Mouse (Mus musculus) liver, embryonic 11.5 days (tissue): ENCODE data around the gene Fkbp5. TPM values are rescaled to one million over a fixed set of nuclear protein-coding genes. Genes with fewer than 3 reads are reported as not detected.
A peak's percentile ranks its signal among the peaks of the same experiment; 100 is the strongest.
"Not testable (repeated sequence)": the region's sequence is repeated elsewhere in the genome, so short reads cannot be mapped to it uniquely, and the experiment has no call there.

ENCODE experiments used
- ATAC-seq: fragments of 200-750 bp; cut with Nextera tagmentation; replicated peaks from 2 replicates; pipeline ENCODE4 v1.8.0; 2017; ENCODE audit warnings: moderate number of reproducible peaks, mild to moderate bottlenecking, moderate TSS enrichment, moderate library complexity; ENCODE audit not compliant: low FRiP score
- DNase-seq: peaks from one replicate; pipeline ENCODE4 v3.0.0-alpha.2; 2017; ENCODE audit warnings: low spot score
- H3K27ac ChIP-seq: fragments of 300-500 bp; sonication (generic); 2 replicates; pipeline ENCODE4 v1.5.1; 2014; ENCODE audit warnings: mild to moderate bottlenecking, low read depth, low read length, control low read depth
- H3K27me3 ChIP-seq: fragments of 300-500 bp; sonication (generic); replicated peaks from 2 replicates; pipeline ENCODE4 v1.6.1; 2014; ENCODE audit warnings: low read length, mixed read lengths; ENCODE audit not compliant: control insufficient read depth, insufficient read depth
- H3K36me3 ChIP-seq: fragments of 300-500 bp; sonication (generic); 2 replicates; pipeline ENCODE4 v1.6.1; 2014; ENCODE audit warnings: mild to moderate bottlenecking, low read length, moderate library complexity, mixed read lengths; ENCODE audit not compliant: control insufficient read depth, insufficient read depth
- H3K4me1 ChIP-seq: fragments of 300-500 bp; sonication (generic); replicated peaks from 2 replicates; pipeline ENCODE4 v1.6.1; 2014; ENCODE audit warnings: low read length, mixed read lengths; ENCODE audit not compliant: control insufficient read depth, insufficient read depth
- H3K4me2 ChIP-seq: fragments of 300-500 bp; sonication (generic); 2 replicates; pipeline ENCODE4 v1.6.1; 2014; ENCODE audit warnings: mild to moderate bottlenecking, control low read depth, moderate library complexity
- H3K4me3 ChIP-seq: fragments of 300-500 bp; sonication (generic); 2 replicates; pipeline ENCODE4 v1.5.1; 2014; ENCODE audit warnings: low read depth, low read length, control low read depth
- H3K9ac ChIP-seq: fragments of 300-500 bp; sonication (generic); 2 replicates; pipeline ENCODE4 v1.6.1; 2014; ENCODE audit warnings: low read depth, low read length, control low read depth
- H3K9me3 ChIP-seq: fragments of 300-500 bp; sonication (generic); 2 replicates; pipeline ENCODE4 v1.6.1; 2016; ENCODE audit warnings: low read length, inconsistent platforms, mixed read lengths; ENCODE audit not compliant: control insufficient read depth
- WGBS: fragments of 180-500 bp; shearing (Covaris S2); extraction: QIAGEN DNeasy Blood & Tissue Kit; methylation state at CpG from one replicate; pipeline ENCODE4 v1.1.7; 2014; 5-methylcytosine and 5-hydroxymethylcytosine counted together
- polyA plus RNA-seq: library from polyadenylated mRNA; unstranded; fragments of >200 nt; fragmentation: Nextera tagmentation; extraction: Ambion mirVana; gene quantifications from 2 replicates; pipeline ENCODE4 v1.2.1, GENCODE M21; 2014

Gene Fkbp5
- 8.8 and 10.1 TPM in 2 replicates for polyA plus RNA-seq

DNA sequence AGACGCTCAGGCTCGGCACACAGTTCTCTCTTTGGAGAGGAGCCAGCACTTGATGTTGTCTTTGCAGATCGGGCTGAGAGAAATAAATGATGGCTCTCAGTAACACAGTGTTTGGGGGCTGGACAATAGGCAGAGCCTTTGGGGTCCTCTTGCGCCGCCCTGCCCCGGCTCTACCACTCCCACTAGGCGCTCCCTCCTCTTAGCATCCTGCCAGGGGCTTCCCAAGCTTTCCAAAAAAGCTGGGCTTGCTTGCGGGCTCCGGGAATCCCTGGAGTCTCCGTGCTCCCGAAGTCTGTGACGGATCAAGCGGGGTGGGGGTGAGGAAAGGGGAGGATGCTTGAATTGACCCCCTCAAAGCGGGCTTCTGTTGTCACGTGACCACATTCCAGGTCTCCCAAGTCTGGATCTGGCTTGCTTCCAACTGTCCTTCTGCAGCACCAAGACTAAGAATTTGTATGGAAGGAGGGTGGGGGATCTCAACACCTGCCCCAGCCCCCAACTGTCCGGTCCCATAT, at the start of gene Fkbp5:
Gene Fkbp5, minus strand, starts transcription at position 87 of the 515 bp plus-strand sequence.
- ATAC-seq: no peak
- DNase-seq: no peak
- Histone ChIP-seq H3K9me3 (no peaks in the 10 kb centered on the region), H3K4me3 (peak within 1 kb of the TSS; percentile 43), H3K9ac (peak within 1 kb of the TSS; percentile 53), H3K4me2 (peak within 1 kb of the TSS; percentile 90), H3K27ac (no peak within 1 kb of the TSS), H3K4me1 (peaks cover 28% of the 10 kb centered on the region), H3K27me3 (peaks cover 34% of the 10 kb centered on the region), H3K36me3 (no peaks in the 10 kb centered on the region)
- WGBS: 11% methylated on average over 16 of the region's 16 CpGs

DNA sequence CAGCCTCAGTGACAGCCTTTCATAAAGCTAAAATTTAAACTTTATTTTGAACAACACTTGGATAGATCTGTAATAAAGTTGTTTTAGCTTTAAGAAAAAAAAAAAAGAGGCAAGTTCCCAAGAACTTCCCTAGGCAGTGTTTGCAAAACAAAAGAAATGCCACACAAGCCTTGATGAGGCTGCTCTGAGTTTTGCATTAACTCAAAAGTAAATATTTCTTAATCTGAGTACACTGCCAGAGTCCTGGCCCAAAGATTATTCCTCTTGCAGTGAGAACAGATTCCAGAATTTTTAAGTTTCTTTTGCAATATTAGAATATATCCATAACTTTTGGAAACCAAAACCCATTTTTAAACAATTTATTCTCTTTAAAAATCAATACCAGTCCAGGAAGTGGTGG, 47.9 kb upstream of the Fkbp5 start:
- Histone ChIP-seq H3K27me3 (no peaks in the 10 kb centered on the region), H3K36me3 (no peaks in the 10 kb centered on the region), H3K4me2 (no peak overlapping the region), H3K9ac (no peak overlapping the region), H3K4me1 (no peaks in the 10 kb centered on the region), H3K4me3 (no peak overlapping the region), H3K9me3 (no peaks in the 10 kb centered on the region), H3K27ac (no peak overlapping the region)
- DNase-seq (no peak), ATAC-seq (no peak)

DNA sequence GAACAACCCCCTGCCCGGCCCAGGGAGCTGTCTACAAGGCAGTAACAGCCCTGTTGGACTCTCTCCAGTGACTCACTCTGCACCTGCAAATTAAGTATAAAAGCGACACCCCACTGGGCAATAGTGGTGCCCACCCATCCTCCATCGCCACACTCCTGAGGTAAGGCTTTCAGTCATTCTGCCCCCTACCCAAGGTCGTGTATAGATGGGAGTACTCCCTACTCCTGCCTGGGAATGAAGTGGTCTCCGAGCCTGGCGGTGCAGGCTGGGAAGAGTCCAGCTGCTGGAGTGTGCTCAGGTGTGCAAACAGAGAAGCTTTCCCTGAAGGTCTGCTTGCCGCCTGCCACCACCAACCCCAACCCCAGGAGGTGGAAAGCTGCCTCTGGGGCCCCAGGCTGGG, 44.3 kb upstream of the Fkbp5 start:
- H3K27ac ChIP-seq: no peak overlapping the region
- no peak for DNase-seq
- no peaks in the 10 kb centered on the region for H3K36me3 ChIP-seq
- H3K9me3 ChIP-seq: no peaks in the 10 kb centered on the region
- H3K4me1 ChIP-seq: peaks cover 5% of the 10 kb centered on the region; the same call in 1 of the 2 replicates
- H3K9ac ChIP-seq: no peak overlapping the region
- WGBS: 56% methylated on average over 7 of the region's 7 CpGs
- H3K4me3 ChIP-seq: no peak overlapping the region
- H3K4me2 ChIP-seq: no peak overlapping the region
- no peak for ATAC-seq
- no peaks in the 10 kb centered on the region for H3K27me3 ChIP-seq

DNA sequence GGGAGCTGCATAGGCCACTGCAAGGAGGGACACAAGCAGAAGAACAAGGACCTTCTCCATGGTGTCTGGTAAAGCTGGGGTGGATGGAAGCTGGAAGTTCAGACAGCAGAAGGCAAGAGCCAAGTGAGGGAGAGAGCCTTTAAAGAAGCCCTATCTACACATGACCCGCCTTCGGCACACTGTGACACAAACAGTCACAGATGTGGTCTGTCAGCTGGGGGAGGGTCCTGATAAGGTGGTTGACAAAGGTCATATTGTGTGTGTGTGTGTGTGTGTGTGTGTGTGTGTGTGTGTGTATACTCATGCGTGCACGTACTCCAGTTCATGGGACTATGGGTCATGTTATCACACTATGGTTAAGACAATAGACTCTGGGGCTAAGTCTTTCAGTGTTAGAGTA, 43.3 kb upstream of the Fkbp5 start, which contains the start of gene Clps:
Gene Clps, minus strand, starts transcription at position 169 of the 400 bp plus-strand sequence.
- Histone ChIP-seq H3K9ac (no peak within 1 kb of the TSS), H3K27ac (no peak within 1 kb of the TSS), H3K4me1 (peaks cover 7% of the 10 kb centered on the region; the same call in 1 of the 2 replicates), H3K9me3 (no peaks in the 10 kb centered on the region), H3K27me3 (no peaks in the 10 kb centered on the region), H3K4me2 (no peak within 1 kb of the TSS), H3K36me3 (no peaks in the 10 kb centered on the region), H3K4me3 (no peak within 1 kb of the TSS)
- no peak for DNase-seq
- ATAC-seq: no peak
- 63% methylated on average over 4 of the region's 4 CpGs for WGBS

DNA sequence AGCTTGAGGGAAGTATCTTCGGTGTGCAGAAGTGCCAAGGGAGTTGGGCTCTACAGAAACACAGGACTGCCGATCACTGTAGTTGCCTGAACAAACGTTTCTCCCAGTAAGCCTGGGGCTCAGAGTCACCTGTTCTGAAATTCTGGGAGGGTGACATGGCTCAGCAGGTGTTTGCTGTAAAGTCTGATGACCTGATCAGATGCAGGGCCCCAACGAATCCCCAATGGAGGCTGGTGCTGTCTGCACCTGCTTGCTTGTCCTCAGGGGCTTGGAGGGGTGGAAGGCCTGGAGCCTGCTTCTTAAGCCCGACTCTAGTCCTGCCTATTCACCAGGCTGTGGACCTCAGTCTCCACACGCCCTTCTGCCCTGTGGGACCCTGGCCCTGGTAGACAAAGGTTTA, 40.4 kb upstream of the Fkbp5 start:
- no peaks in the 10 kb centered on the region for H3K27me3 ChIP-seq
- WGBS: 72% methylated on average over 6 of the region's 6 CpGs
- no peak overlapping the region for H3K4me3 ChIP-seq
- H3K27ac ChIP-seq: no peak overlapping the region
- no peak overlapping the region for H3K4me2 ChIP-seq
- H3K4me1 ChIP-seq: peaks cover 7% of the 10 kb centered on the region; the same call in 1 of the 2 replicates
- H3K9me3 ChIP-seq: no peaks in the 10 kb centered on the region
- no peaks in the 10 kb centered on the region for H3K36me3 ChIP-seq
- H3K9ac ChIP-seq: no peak overlapping the region
- DNase-seq (no peak), ATAC-seq (no peak)

DNA sequence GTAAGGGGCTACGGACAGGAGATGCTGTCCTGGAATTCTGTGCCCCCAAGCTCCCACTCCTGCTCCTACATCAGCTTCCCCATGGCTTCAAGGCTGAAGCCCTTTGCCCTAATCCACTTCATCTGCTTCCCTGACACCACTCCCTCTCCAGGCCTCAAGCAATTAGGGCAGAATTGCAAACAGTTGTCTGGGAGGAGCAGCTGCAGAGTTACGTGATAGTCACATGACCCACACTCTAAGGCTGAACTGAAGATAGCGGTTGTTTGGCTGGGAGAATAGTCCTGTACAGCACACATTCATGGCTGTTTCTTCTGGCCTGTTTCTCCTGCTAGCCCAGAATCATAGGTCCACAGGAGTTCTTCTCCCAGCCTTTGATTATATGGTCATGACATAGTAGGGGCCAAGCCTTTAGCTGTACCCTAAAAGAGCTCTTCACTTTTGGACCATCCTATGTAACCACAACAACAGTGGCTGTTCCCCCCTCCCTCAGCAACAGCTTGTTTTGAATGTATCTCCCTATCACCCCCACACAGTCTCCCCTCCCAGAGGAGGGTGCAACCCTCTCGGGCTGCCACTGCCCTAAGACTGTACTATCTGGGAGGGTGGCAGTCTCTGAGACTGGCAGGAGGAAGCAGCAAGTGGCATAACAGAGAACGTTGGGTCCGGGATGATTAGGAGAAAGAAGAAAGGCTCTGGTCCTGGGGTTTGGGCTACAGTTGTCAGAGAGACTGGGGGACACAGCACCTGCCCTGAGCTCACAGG, 39.5 kb upstream of the Fkbp5 start:
- H3K4me3 ChIP-seq: no peak overlapping the region
- H3K36me3 ChIP-seq: no peaks in the 10 kb centered on the region
- no peak overlapping the region for H3K27ac ChIP-seq
- DNase-seq (no peak), ATAC-seq (peak; percentile 54)
- no peaks in the 10 kb centered on the region for H3K27me3 ChIP-seq
- peaks cover 7% of the 10 kb centered on the region; the same call in 1 of the 2 replicates for H3K4me1 ChIP-seq
- H3K9me3 ChIP-seq: no peaks in the 10 kb centered on the region
- H3K9ac ChIP-seq: no peak overlapping the region
- 41% methylated on average over 6 of the region's 6 CpGs for WGBS
- 0 out of 2 replicates have a peak overlapping the region, but pooled peaks have one; percentile 8 for H3K4me2 ChIP-seq

DNA sequence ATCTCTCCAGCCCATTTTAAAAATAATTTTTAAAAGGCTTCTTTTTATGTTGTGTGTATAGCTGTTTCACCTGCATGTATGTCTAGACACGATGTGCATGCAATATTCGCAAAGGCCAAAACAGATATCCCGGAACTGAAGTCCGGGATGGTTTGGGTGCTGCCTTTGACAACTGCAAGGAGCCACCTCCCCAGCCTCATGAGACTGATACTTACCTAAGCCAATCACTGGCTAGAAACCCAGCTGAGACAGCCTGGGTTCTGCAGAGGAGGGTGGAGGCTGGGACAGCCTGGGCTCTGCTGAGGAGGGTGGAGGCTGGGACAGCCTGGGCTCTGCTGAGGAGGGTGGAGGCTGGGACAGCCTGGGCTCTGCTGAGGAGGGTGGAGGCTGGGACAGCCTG, 36.7 kb upstream of the Fkbp5 start:
- not testable (repeated sequence) for H3K36me3 ChIP-seq, H3K27ac ChIP-seq, DNase-seq, ATAC-seq, H3K9ac ChIP-seq, H3K27me3 ChIP-seq, H3K4me1 ChIP-seq, H3K4me3 ChIP-seq, H3K4me2 ChIP-seq, H3K9me3 ChIP-seq
- 89% methylated on average over 4 of the region's 4 CpGs for WGBS

DNA sequence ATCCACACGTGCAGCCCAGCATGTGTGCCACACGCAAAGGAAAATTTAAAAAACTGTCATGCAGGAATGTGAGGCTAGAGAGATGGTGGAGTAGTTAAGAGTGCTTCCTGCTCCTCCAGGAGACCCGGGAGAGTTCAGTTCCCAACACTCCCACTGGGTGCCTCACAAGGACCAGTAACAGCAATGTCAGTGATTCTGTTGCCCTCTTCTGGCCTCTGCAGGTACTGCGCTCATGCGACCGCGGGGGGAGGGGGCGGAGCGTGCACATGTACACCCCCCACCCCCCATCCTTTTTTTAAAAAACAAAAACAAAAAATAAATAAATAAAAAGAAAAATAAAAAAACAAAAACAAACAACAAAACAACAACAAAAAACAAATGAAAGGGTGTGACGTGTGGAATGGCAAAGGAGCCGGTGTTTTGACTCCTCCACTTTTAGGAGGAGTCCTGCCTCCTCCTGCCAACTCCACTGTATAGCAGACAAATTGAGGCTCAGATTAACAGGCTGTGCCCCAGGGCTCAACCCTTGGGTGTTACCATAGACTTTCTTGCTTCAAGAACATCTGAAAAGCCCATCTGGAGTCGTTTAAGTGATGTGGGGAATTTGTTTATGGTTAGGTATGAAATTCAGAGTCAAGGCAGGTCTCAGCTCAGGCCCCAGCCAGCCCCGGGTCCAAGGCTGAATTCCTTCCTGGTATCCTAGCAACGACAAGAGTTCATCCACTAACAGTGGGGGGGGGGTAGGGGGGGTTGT, 35.9 kb upstream of the Fkbp5 start:
- Histone ChIP-seq H3K36me3 (no peaks in the 10 kb centered on the region), H3K9ac (no peak overlapping the region), H3K4me1 (peaks cover 7% of the 10 kb centered on the region; the same call in 1 of the 2 replicates), H3K4me2 (no peak overlapping the region), H3K27me3 (peaks cover 3% of the 10 kb centered on the region; the same call in 1 of the 2 replicates), H3K27ac (no peak overlapping the region), H3K4me3 (no peak overlapping the region), H3K9me3 (no peaks in the 10 kb centered on the region)
- WGBS: 9% methylated on average over 14 of the region's 14 CpGs
- ATAC-seq (no peak; the same call in 1 of the 2 replicates), DNase-seq (peak; percentile 66)
